Mouse (Mus musculus) layer of hippocampus, adult 8-10 months (tissue): ENCODE measurements around the gene Bdh2. TPM values are rescaled to one million over a fixed set of nuclear protein-coding genes. Genes with fewer than 3 reads are reported as not detected.
A peak's percentile ranks its signal among the peaks of the same experiment; 100 is the strongest.

Source experiments
- DNase-seq, 2 experiments: peaks; one replicate each; pipeline ENCODE4 v3.0.0; 2022; ENCODE audit warnings: low spot score in 2 of 2
- total RNA-seq, 4 experiments: library from RNA; stranded (reverse); gene quantifications; 2 replicates each; pipeline ENCODE4 v1.2.4; 2022

The Bdh2 gene
- total RNA-seq, 4 experiments from 2014 or later: 4.7 to 8.7 (median 6.1) TPM

GRCm38 (mm10) chr3:135298560-135298959, 17.5 kb downstream of the Bdh2 start:
- DNase-seq: peak in 1 of 2 experiments; percentile 14

- DNase-seq: no peak
These were observed 19.1 kb downstream of the Bdh2 start for GRCm38 (mm10) chr3:135300081-135300480.

DNA sequence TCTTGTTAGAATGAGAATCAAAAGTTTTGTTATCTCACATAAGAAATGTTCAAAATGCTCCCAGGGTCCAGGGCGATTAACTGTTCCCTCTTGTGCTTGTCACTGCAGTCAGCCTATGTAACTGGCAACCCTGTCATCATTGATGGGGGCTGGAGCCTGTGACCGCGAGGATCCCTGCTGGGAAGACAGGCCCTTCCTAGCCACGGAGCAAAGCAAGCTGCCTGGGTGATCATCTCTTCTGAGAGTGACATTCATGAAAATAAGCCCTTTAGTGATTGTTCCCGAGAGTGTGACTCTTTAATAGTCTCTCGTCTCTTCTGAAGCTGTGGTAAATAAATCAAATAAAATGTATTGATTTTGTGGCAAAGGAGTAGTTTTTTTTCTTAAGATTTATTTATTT, 23.0 kb downstream of the Bdh2 start:
- no peak for DNase-seq

DNA sequence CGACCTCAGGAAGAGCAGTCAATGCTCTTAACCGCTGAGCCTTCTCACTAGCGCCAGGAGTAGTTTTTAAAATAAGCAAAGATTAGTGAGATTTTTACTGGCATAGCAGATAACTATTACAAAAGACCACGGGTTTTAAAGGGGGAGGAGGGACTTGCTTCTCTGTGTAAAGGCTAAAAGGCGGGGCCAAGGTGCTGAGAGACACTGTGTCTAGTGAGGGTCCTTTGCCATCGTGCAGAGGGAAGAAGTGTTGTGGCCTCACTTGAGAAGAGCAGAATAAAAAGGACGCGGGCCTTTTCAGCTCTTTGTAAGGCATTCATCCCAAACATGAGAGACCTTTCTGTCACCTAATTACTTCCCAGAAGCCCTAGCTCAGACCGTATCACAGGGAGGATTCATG, 23.5 kb downstream of the Bdh2 start:
- DNase-seq: no peak

DNA sequence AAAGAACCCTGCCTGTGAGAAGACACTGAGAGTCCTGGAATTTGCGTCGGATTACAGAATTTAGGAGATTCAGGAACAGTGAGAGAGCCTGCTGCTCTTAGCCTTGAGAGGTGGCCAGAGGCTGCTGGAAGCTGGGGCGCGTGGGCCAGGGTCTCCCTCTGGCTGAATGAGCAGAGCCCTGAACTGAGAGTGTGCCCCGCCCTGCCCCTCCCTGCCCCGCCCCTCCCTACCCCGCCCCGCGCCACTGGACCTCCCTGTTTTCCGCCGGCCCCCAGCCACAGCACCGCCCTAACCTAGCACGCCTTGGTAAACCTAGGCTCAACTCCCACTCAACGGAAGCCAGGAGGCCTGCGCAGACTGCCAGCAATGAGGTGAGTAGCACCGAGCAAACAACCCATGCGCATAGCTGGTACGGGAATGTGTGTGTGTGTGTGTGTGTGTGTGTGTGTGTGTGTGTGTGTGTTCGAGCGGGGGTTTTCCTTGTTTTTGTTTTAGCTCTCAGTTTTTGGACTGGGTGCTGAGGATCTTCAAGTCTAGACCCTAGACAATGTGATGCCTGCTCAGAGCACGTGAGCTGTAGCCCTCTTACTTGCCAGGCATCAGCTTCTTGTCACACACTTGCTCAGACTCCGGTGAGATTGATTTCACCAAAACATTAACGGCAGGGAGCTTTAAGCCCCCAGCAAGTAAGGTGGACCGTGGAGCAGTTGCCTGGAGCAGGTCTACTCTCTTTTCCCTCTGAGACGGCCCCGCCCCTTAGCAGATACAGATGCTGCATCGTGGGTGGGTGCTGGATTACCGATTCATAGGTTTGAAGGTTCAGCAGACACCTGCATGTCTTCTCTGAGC, 26.6 kb downstream of the Bdh2 start, which contains the start of gene Slc9b2:
Gene Slc9b2 (plus strand): TSS at position 290 of the 849 bp plus-strand sequence.
- DNase-seq: no peak

DNA sequence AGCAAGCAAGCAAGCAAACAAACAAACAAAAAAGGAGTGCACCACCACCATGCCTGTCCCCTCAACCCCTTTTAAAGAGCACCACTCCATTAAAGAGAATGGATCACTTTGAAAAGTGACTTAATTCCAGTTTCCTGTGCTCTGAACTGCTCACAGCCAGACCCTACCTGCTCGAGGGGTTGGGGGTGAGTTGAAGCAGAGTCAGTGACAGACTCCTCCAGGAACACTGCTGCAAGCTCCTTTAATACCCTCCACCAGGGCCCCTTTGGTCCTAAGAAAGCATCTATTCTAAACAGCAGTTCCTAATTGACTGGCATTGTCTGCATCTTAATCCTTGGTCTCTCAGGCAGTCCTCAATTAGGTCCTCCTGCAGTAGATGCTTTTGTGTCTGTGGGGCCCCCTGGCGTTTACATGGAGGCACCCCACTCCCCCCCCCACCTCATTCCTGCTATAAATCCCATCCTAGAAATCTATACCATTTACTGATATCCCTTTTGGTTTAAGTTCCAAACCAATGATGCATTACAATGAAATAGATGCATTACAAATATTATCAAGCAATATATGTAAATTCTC, 32.0 kb downstream of the Bdh2 start:
- no peak for DNase-seq

- DNase-seq: no peak
These were observed 32.7 kb downstream of the Bdh2 start for GRCm38 (mm10) chr3:135313727-135314126.

- DNase-seq: no peak
These were observed 33.8 kb downstream of the Bdh2 start for GRCm38 (mm10) chr3:135314811-135315210.

DNA sequence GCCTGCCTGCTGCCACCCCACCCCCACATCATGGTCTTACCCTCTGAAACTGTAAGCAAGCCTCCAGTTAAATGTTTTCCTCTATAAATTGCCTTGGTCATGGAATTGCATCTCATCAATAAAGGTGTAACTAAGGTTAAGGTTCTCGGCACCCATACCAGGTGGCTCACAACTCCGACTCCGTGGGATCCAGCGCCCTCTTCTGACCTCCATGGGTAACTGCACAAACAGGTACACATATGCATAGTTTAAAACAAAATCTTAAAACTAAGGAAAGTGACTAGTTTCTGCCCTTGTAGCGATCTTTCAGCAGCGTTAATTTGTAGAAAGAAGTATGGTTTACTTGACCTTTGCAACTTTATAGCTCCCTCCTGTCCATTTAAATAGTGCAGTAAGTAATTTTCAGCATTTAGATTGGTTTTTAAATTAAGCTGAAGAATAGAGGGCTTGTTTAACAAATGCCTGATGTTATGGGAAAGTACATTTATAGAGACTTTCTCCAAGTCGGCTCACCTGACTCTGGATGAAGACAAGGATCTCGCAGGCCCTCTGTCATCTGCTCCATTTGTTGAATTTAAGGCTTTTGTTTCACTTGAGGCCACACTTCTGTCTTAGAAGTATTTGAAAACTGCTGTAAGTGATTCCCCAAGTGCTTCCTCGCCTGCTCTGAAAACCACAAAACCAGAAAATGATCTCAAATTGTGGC, 34.9 kb downstream of the Bdh2 start:
- no peak for DNase-seq

DNA sequence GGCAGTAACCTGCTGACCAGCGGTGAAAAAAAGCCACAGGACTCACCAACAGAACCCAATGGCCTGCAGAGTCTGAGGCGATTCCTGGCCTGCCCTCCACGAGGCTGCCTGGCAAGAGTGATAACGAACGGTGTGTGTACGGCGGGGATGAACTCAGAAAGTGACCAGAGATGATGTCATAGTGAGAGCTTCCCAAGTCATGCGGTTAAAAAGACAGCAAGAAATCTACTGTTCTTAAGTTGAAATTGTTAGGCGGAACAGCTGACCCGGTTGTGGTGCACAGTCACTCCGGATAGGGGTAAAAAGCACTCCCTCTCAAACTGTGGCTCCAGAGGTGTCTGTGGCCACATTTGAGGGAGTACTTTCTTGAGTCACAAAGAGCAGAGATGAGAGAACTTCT, 37.3 kb downstream of the Bdh2 start:
- no peak for DNase-seq

GRCm38 (mm10) chr3:135324354-135324753, 43.3 kb downstream of the Bdh2 start:
- DNase-seq: no peak

- no peak for DNase-seq
These were observed 46.2 kb downstream of the Bdh2 start for GRCm38 (mm10) chr3:135327176-135327575.

GRCm38 (mm10) chr3:135327601-135328000, 46.6 kb downstream of the Bdh2 start:
- no peak for DNase-seq

GRCm38 (mm10) chr3:135328560-135328959, 47.5 kb downstream of the Bdh2 start:
- no peak for DNase-seq

GRCm38 (mm10) chr3:135332691-135333090, 51.7 kb downstream of the Bdh2 start:
- DNase-seq: no peak

DNA sequence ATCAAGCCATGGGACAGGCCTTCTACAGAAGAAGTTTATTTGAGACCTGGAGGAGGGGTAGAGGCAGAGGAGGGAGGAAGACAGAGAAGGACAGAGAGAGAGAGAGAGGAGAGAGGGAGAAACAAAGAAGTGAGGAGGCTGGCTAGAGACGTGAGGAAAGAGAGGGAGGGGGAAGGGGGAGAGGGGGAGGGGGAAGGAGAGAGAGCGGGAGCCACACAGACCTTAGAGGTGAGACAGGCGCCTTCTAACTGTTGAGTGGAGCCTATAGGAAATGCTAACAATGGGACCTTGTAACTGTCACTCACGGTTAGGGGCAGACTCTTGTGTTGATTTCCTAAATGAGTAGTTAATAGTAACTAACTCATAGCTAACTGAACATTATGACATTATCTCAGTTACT, 52.7 kb downstream of the Bdh2 start:
- DNase-seq: no peak

GRCm38 (mm10) chr3:135347739-135348264, 66.8 kb downstream of the Bdh2 start, which contains the start of gene Slc9b1:
TSS of gene Slc9b1 (plus strand) at chr3:135348029.
- no peak for DNase-seq

GRCm38 (mm10) chr3:135349022-135349421, 68.0 kb downstream of the Bdh2 start:
- DNase-seq: no peak

- no peak for DNase-seq
These were observed 70.8 kb downstream of the Bdh2 start for GRCm38 (mm10) chr3:135351857-135352256.
